Mouse (Mus musculus): ENCODE results near the gene Rab3gap2.
A peak's percentile ranks its signal among the peaks of the same experiment; 100 is the strongest.
"Not testable (repeated sequence)": the region's sequence is repeated elsewhere in the genome, so short reads cannot be mapped to it uniquely, and the experiment has no call there.

Rab3gap2 gene

GRCm38 (mm10) chr1:185280616-185281015, 76.7 kb downstream of the Rab3gap2 start:
- no peak for DNase-seq (ENCODE audit: low read depth, low spot score)

GRCm38 (mm10) chr1:185282846-185283245, 78.9 kb downstream of the Rab3gap2 start:
- no peak for DNase-seq (ENCODE audit: low read depth, low spot score)

DNA sequence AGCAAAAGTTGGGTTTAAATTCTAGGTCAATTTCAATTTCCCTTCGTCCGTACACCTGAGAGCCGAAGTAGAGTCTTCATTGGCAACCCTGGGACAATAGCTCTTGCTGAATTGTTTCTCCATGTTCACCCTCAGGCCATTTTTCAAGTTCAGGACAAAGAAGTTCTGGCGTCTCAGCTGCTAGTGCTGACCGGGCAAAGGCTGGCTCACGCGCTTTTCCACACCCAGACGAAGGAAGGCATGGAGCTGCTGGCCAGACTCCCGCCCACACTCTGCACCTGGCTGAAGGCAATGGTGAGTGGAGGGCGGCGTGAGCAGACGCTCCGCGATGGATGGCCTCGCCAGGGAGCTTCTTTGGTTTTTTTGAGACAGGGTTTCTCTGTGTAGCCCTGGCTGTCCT, 79.3 kb downstream of the Rab3gap2 start:
- no peak for DNase-seq (ENCODE audit: low read depth, low spot score)

- DNase-seq (ENCODE audit: low read depth, low spot score), result peak; percentile 86
Observed at GRCm38 (mm10) chr1:185284740-185285139, 80.8 kb downstream of the Rab3gap2 start.

- DNase-seq (ENCODE audit: low read depth, low spot score), result peak; percentile 66
Observed at GRCm38 (mm10) chr1:185285171-185285570, 81.3 kb downstream of the Rab3gap2 start.

GRCm38 (mm10) chr1:185287066-185287465, 83.1 kb downstream of the Rab3gap2 start:
- DNase-seq (ENCODE audit: low read depth, low spot score), result no peak

GRCm38 (mm10) chr1:185289231-185289630, 85.3 kb downstream of the Rab3gap2 start:
- DNase-seq (ENCODE audit: low read depth, low spot score), result peak; percentile 16

DNA sequence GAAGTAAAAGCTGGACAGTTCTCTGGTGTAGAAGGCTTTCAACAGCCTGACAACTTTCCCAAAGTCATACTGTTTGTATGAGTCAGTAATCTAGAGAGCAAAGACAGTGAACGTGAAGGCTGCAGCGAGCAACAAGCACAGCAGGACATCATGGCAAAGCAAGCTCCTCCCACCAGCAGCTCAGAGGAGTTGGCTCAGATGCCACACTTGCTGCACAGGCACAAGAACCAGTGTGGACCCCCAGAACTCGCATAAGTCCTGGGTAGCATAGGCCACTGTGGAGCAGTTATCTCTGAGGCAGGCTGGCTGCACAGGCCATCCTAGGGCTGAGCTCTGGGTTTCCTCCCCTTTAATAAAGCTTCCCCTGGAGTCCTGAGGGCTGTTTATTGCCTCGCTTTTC, 87.4 kb downstream of the Rab3gap2 start:
- DNase-seq (ENCODE audit: low read depth, low spot score), result no peak

DNA sequence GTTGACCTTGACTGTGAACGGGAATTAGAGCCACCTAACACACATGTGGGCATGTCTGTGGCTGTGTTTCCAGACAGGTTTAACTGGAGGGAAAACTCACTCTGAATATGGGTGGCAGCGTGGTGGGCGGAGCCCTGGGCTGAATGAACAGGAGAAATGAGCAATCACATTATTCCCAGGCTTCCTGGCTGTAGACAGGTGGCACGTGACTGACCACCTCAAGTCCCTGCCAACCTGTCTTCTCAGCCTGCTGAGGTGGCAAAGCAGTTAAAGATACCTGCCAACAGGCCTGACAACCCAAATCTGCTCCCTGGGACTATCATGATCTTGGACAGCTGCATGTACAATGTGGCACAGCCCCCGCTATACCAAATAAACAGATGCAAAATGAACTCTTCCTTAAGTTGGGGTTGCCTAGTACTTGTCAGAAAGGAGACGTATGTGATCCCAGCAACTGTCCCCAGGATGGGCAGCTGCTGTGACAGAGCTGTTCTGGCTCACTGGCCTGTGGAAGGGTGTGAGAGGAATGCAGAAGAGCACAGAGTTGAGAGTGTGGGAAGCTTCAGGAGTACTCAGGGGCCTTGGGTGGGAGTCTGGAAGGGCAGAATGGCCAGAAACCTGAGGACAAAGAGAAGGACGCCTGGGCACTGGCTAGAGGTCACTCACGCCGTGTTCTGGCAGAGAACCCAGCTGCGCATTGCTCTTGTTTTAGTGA, 88.9 kb downstream of the Rab3gap2 start:
- DNase-seq (ENCODE audit: low read depth, low spot score), result no peak

DNA sequence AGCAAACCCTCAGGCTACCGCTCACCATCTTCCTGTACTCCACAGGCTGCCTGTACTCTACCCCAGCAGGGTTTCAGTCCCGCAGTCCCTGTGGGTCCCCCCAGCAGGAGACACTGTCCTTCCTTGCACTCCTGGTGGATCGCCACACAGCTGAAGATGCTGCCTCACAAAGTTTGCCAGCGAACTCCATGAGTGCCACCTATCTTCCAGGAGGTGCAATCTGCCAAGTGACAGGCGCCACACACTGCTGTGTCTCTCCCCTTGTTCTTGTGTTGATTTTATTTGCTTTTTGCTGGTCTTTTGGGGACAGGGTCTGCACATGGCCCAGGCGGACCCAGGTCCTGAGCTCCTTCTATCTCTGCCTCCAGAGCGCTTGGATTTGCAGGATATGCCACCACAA, 92.9 kb downstream of the Rab3gap2 start:
- no peak for DNase-seq (ENCODE audit: low read depth, low spot score)

DNA sequence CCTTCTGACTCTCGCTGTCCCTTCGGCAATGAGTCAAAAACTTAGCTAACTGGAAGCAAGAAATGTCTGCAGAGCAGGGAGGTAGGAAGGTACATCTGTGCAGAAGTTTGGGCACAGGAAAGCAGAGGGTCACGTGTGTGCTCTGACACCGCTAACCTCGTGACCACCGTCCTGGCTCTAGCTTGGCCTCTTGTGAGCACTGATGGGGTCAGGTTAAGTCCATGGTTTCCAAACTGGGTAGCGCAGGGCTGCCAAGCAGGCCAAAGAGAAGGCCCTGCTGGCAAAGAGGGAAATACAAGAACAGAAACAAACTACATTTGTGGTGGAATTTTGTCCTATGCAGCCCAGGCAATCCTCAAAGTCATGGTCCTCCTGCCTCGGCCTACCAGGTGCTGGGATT, 94.6 kb downstream of the Rab3gap2 start:
- no peak for DNase-seq (ENCODE audit: low read depth, low spot score)

DNA sequence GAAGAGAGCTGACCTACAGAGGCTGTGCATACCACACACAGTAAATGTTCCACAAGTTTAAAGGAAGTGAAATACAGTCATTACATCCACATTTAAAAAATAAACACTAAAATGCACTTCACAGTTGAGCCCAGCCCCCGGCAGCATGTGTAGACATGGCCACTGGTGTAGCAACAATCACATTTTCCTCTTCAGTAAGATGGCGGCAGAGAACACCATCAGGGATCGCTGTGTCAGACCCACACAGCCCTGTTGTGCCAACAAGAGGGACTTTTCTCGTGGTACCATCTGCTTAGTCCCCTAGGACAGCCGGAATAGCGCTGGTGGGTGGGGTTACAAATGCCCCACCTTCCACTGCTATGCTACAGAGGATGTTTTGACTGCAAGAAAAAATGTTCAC, 98.9 kb downstream of the Rab3gap2 start:
- no peak for DNase-seq (ENCODE audit: low read depth, low spot score)

DNA sequence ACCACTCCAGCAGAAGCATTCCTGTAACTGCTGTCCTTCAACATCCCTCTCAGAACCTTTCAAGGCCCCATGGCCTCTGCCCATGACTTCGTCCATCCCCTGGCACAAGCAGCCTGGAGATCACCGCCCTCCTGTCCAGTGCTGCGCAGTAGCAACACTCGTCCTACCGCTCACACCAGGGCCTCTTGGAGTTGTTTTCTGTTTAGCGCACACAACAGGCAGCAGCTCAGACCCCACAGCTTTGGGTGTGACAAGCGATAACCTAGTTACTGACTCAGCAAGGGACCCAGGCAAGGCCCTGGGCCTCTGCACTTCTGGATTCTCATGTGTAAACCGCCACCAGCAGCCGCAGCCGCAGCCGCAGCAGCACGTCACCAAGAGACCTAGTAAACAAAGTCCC, 102.9 kb downstream of the Rab3gap2 start:
- DNase-seq (ENCODE audit: low read depth, low spot score), result no peak

- no peak for DNase-seq (ENCODE audit: low read depth, low spot score)
Observed at GRCm38 (mm10) chr1:185307645-185308044, 103.7 kb downstream of the Rab3gap2 start.

- DNase-seq (ENCODE audit: low read depth, low spot score), result no peak
Observed at GRCm38 (mm10) chr1:185308334-185308733, 104.4 kb downstream of the Rab3gap2 start.

DNA sequence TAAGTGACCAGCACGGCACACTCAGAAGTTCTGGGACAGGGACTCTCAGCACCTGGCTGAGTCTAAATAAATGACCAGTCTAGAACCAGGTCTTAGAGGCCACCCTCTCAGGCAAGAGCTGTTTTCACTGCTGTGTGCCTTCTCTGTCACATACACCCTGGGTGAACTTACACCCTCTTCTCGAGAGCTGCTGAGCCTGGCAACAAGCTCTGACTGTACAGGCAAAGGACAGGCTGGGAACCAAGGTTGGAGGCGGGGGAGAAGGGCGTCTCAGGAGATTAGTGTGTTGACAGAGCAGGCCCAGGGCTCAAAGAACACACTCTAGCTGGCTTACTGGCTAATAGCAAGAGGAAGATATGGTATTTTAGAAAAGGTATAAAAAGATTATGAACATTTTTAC, 105.0 kb downstream of the Rab3gap2 start:
- no peak for DNase-seq (ENCODE audit: low read depth, low spot score)

GRCm38 (mm10) chr1:185311949-185312348, 108.0 kb downstream of the Rab3gap2 start:
- DNase-seq (ENCODE audit: low read depth, low spot score), result no peak

- no peak for DNase-seq (ENCODE audit: low read depth, low spot score)
Observed at GRCm38 (mm10) chr1:185314546-185314945, 110.6 kb downstream of the Rab3gap2 start.

DNA sequence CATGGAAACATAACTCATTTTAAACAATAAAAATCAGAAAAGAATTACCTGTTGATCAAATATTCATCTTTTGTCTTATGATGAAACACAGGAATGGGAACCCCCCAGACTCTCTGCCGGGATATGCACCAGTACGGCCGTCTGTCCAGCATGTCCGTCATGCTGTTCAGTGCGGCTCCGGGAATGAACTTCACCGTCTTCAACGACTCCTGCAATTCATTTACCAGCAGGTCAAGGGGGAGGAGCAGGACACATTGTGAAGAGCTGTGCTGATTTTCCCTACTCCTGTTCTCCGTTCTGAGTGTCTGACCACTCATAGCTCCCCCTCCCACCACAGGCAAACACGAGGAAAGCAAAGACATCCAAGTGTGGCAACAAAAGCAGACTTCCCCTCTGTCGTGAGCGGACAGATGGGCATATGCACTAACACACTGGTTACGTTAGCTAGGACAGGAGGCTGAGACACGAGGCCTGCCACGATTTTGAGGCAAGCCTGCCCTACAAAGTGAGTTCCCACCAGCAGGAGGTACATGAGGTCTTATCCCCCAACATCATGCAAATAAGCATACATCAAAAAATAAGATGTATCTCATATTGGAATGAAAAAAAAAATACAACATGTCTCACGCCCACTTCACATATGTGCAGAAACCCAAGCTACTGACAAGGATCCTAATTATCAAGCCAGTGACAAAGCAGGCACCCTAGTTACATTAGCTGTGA, 112.1 kb downstream of the Rab3gap2 start:
- peak; percentile 71 for DNase-seq (ENCODE audit: low read depth, low spot score)

DNA sequence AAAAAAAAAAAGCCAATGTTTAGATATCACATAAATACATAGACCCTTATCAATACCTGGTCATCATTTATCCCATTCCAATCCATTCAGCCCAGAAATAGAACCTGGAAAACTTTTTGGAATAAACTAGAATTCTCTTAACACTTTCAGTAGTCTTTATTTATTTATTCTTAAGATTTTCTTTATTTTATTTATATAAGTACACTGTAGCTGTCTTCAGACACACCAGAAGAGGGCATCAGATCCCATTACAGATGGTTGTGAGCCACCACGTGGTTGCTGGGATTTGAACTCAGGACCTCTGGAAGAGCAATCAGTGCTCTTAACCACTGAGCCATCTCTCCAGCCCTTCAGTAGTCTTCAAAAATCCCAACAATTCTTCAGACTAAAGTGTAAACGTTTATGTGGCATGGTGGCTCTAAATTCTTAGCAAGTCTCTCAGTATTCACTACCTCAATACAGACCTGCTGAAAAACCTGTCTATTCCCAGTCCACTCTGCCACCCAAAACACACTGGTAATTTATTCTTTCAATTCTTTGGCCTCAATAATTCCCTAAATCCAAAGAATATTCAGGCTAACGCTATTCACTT, 123.9 kb downstream of the Rab3gap2 start:
- not testable (repeated sequence) for DNase-seq (ENCODE audit: low read depth, low spot score)

- peak; percentile 92 for DNase-seq (ENCODE audit: low read depth, low spot score)
Observed at GRCm38 (mm10) chr1:185328721-185329610, 125.0 kb downstream of the Rab3gap2 start, which contains the start of gene Iars2. TSS of gene Iars2 (minus strand) at chr1:185329396.

- DNase-seq (ENCODE audit: low read depth, low spot score), result no peak
Observed at GRCm38 (mm10) chr1:185329851-185330250, 125.9 kb downstream of the Rab3gap2 start.
